Mouse (Mus musculus): ENCODE data around the gene Tmem183a. TPM values are rescaled to one million over a fixed set of nuclear protein-coding genes. Genes with fewer than 3 reads are reported as not detected.

The Tmem183a gene
- 55.4 and 57.5 TPM in 2 replicates for polyA plus RNA-seq (2012; rRNA removed)

DNA sequence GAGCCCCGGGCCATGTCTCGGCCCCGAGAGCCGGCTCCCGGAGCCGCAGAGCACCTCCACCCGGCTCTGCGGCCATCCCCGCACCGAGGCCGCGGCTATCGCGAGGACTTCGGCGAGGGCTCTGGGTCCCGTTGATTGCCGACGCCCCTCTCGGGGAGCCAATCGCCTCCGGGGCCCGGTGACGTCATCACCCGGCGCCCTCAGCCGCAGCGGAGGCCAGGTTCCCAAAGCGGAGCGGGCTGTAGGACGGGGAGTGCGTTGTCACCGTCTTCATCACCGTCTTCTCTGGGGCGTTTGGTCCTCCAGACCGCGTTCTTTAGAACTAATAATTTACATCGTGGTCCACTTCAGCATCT lies at the start of gene Tmem183a:
Gene Tmem183a (minus strand): TSS at position 123 of the 356 bp plus-strand sequence.
- DNase-seq (ENCODE audit: low spot score) = peak; percentile 98

DNA sequence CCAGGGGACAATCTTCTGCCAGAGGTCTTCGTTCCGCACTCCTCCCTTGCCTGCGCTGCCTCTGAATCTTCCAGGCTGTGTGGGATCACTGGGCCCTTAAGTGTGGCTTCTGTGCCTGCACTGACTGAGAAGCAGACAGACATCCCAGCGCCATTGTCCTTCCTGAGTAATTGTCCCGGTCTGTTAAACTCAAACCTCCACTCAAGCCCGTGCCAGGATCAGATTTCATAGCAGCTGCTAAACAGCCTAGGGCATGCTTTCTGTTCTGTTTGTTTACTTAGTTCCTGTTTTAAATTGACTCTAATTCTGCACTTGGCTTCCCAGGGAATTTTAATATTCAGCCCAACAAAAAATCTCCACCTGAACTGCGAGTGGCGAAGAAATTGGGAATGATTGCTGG lies 46.3 kb upstream of the Tmem183a start:
- DNase-seq (ENCODE audit: low spot score) = no peak

DNA sequence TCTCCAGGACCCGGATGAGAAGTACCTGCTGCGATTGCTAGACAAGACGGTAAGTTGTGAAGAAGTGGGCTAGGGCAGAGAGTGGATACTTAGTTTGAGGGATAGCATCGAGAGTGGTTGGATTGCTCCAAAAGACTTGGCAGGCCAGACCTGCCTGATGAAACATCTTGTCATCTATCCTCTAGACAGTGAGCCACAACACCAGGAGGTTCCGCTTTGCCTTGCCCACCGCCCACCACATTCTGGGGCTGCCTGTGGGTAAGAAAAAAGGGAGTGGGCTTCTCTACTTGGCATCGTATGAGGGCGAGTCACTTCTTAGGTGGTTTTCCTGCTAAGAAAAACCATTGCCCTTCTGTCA lies 44.6 kb upstream of the Tmem183a start:
- DNase-seq (ENCODE audit: low spot score) = no peak

DNA sequence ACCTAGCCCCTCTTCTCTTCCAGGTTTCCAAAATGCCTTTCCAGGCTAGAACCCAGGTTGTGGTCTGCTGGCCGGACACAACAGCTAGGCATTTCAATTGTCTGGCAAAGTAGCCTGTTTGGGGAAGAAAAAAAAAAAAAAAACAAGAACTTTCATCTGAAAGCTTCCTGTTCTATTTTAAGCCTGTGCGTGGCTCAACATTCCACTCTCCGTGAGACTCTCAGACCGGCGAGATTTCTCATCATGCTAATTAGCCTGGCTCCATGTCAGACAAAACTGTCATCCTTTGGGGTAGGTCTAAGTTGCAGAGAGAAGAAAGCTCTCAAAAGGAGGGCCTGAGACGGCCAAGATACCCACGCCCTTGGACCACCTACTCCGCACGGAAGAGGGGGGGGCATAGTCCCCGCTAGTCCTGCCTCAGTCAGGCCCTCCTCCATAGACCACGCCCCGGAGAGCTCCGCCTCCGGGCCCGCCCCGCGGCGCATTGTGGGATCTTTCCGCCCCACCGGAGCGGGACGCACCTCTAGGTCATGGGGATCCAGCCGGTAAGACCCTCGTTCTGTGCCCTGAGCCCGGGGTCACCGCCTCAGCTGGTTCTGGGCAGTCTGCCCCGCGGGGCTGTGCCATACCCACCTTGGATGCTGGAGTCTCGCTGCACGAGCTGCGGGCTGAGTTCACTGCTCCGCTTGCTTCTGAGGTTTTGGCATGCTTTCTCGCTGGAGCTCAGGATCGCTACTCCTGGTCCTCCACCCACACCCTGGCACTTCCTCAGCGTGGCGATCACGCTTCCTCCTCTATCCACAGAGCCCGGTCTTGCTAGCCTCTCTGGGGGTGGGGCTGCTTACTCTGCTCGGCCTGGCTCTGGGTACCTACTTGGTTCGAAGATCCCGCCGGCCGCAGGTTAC lies 44.0 kb upstream of the Tmem183a start, which contains the start of gene Cyb5r1:
Gene Cyb5r1 (plus strand): TSS at position 51 of the 905 bp plus-strand sequence.
- DNase-seq (ENCODE audit: low spot score) = peak; percentile 59

DNA sequence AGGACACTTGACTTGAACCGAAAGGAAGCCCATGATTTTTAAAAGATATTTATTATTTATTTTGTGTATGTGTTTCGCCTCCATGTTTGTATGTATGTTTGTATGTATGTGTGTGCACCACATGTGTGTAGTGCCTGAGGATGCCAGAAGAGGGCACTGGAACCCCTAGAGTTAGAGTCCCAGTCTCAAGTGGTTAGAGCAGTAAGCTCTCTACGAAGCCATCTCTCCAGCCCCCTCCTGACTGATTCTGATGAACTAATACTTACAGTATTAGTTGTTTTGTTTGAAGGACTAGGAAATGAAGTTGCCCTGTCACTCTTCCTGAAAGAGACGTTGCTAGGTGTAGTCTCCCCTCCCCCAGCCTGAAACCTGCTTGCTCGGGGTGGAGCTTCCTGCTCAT lies 38.0 kb upstream of the Tmem183a start:
- DNase-seq (ENCODE audit: low spot score) = no peak

DNA sequence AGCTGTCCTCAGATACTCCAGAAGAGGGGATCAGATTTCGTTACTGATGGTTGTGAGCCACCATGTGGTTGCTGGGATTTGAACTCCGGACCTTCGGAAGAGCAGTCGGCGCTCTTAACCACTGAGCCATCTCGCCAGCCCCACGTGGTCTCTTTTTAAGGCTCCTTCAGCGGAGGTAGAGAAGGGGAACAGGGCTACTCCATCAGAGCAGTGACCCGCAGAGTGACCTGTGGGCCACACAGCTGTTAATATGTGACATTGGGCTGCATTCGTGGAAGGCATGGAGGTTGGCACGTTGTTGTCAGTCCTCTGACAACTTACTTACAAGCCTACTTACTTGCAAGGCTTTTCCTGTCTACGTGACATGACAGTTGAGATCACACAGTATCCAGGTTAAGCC lies 36.4 kb upstream of the Tmem183a start:
- no peak for DNase-seq (ENCODE audit: low spot score)

DNA sequence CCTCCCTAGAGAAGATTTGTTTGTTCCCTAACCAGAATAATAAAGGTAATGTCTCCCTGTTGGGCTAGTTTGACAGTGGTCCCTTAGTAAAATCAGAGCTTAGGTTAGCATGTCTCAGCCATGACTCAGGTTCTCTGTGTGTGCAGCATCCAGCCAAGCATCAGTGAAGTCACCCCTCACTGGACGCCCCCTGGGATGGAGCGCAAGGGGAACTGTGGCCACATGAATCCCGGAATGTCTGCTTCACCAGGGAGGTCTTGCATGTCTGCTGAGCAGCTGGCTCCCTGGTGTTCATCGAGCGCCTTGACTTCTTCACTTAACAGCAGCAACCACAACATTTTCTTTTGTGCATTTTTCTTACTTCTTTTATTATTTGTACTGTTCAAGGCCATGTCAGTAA lies 32.0 kb upstream of the Tmem183a start:
- no peak for DNase-seq (ENCODE audit: low spot score)

DNA sequence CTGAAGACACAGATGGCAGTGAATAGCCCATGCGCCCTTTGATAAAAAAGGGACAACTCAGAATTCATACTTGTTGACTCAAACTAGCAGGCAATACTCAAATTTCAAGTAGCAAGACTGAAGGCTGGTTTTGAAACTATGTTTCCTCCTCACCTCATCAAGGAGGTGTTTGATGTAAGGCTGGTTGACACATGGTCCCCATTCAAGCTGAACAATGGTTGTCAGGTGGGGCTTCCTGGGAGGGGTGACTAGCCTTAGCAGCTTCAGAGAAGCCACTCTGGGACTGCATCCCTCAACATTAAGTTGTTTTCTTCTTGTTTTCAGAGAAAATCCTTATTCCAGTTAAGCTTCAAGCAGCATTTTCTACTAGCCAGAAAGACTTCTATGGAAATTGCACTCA lies 23.9 kb upstream of the Tmem183a start, which contains the start of gene 4933406M09Rik:
Gene 4933406M09Rik (plus strand): TSS at position 275 of the 400 bp plus-strand sequence.
- no peak for DNase-seq (ENCODE audit: low spot score)

DNA sequence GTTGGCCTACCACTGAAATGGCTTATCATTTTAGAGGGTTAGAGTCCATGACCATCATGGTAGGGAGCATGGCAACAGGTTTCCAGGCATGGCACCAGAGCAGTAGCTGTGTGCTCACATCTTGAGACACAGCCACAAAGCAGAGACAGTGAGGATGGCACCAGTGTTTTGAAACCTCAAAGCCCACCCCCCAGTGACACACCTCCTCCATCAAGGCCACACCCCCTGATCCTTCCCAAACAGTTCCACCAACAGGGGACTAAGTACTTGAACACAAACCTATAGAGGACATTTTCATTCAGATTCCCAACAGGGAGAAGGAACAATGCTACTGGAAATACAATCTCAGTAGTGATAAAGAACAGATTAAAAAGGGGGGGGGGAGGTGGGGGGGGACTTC lies 23.4 kb upstream of the Tmem183a start:
- DNase-seq (ENCODE audit: low spot score) = no peak

DNA sequence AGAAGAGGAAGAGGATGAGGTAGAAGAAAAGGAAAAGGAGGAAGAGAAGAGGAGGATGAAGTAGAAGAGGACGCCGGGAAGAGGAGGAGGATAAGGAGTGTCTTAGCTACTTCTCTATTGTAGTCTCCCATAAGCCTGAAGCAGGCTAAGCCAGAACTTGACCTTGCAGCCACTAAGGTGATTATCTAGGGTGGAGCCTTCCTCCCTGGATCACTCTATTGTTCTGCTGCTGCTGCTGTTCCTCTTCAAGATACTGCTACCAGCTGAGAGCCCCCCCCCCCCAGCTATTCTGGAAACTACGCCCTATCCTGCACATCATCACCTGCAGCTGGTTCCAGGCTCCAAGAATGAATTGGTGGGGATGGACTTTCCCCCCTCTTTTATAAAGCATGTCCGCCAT lies 22.8 kb upstream of the Tmem183a start:
- DNase-seq (ENCODE audit: low spot score) = no peak

DNA sequence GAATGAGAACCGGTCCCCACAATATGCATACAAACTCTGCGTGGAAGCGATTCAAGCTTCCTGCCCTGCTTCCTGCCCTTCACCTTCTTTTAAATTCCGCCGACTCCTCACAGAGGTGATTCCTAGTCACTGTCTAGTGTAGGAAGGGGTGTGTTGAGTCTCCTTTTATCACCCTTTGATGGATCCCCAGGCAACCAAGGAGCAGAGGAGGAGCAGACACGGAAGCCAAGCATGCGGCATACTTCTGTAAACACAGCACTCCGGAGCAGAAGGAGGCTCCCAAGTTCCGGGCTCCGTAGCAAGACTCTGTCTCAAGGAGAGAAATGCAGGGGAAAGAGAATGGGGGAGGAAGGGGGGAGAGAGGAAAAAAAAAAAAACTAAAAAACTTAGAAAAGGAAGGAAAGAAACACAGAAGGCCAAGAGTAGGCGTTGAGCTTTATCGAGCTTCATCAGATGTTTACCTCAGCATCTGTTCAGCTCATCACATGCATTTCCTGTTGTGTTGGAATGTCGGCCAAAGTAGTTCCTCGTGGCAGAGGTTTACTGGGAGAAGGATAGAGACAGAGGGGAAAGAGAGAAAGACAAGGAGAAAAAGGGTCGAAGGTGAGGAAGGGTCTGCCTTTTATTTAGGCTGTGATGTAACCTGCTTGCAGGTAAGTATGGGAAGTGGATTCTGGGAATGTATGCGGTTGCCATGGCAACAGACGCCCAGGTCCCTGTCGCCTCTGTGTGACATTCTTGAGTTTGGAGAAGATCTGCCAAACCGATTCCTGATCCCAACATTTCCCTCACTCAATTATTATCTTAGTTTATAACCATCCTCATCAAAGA lies 20.2 kb upstream of the Tmem183a start:
- no peak for DNase-seq (ENCODE audit: low spot score)

DNA sequence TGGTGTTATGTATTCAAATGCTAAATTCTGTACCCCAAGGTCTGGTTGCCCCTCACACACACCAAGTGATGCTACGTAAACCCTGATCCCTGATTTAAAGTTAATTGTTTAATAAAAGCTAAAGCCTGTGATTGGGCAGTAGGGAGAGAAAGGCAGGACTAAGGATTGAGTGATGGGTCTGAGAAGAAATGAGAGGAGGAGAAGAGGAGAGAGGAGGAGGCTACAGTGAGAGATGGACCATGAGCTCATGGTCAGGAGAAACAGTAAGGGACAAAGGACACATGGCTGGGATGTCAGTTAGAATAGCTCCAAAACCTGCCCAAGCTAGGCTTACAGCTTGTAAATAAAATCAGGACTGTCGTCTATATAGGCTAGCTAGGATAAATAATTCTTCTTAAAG lies 19.3 kb upstream of the Tmem183a start:
- DNase-seq (ENCODE audit: low spot score) = no peak

DNA sequence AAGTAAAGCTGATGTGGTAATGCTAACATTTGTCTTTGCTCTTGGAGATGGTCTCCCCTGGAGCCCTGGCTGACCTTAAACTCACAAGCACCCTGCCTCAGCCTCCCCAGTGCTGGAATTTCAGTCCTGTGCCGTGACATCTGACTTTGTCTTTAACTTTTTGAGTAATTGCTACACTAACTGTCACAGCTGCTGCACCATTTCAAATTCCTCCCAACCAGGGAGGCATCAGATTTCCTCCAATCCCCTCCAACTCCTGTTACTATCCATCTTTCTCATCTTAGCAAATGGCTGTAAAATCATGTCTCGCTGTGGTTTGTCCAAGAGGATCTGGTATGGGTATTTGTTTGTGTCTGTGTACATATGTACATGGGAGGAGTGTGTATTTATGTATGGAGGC lies 12.3 kb upstream of the Tmem183a start:
- DNase-seq (ENCODE audit: low spot score) = no peak

DNA sequence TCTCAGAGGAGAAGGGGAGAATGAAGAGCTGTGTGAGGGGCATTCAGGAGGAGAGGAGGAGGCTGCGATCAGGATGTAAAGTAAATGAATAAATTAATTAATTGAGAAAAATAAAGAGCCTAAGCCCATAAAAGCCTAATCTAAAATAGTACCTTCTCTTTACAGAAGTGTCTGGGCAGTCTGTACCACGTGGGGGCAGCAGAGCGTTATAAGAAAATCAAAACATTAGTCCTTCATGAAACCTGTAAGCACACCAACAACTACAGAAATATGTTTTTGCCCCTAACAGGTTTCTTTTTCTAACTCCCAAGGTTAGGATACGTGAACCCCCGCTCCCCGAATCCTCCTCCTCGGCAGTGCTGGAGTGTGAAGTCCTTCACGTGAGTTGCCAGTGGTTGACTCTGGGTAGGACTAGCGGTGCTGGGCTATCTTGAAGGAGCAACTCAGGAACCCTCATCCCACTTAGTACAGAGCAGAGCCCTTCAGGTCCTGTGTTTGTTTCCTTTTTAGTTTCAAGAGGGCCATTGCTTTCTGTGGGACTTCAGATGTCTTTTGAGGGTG lies 7.1 kb upstream of the Tmem183a start:
- peak; percentile 36 for DNase-seq (ENCODE audit: low spot score)

DNA sequence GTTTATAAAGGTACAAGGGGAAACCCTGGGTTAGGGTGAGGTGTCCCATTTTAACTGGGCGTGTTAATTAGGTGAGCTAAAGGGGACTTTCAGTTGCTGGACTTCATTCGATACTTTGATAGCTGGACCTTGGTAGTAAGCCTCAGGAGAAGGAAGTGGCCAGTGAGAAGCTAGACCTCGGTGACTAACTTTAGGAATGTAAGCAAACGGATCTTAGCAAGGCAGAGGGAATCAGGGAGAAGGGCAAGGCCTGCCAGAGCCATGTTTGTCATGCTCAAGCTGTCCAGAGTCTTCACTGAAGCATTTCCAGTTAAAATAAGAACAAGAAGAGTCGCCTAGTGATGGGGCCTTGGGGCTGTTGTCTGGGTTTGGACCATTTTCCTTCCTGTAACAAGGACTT lies 3.7 kb upstream of the Tmem183a start:
- no peak for DNase-seq (ENCODE audit: low spot score)

DNA sequence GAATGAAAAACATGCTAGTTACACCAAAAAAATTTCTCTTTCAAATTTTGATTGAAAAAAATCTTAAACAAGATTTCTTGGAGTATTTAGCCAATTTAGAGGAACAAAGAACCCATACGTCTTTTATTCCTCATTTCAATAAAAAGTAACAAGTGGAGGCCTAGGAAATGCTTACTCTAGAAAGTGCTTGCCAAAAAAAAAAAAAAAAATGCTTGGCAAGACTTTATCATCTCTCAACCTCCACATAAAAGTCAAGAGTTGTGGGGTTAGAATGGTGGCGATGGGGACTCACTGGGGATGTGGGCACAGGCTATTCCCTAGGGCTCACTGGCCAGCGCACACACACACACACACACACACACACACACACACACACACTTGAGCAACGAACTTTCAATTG lies 1.4 kb upstream of the Tmem183a start:
- DNase-seq (ENCODE audit: low spot score) = no peak

DNA sequence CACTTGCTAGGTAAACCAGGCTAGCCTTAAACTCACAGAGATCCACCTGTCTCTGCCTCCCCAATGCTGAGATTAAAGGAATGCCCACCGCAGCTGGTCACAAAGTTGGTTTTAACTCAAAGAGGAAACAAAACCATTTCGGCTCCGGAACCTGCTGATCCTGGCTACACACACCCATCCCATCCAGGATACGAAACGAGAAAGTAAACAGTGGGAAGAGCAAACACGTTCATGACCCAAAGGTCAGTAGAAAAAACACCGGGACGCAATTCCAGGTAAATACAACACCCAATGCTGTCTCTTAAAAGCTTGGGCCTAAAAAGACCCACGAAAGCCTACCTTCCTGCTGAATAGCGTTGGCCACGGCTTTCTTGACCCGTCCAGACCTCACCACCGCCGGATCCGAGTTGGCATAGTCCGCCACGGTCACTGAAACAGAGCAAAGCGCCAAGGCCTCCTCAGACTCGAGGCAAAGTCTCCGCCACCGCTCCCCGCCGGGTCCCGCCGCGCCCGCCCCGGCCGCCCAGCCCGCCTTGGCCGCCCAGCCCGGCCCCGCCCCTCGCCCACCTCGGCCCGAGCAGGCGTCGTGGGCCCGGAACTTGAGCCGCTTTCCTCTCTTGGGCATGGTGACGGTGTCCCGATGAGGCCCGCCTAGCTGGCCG lies 453 bp downstream of the Tmem183a start:
- no peak for DNase-seq (ENCODE audit: low spot score)

DNA sequence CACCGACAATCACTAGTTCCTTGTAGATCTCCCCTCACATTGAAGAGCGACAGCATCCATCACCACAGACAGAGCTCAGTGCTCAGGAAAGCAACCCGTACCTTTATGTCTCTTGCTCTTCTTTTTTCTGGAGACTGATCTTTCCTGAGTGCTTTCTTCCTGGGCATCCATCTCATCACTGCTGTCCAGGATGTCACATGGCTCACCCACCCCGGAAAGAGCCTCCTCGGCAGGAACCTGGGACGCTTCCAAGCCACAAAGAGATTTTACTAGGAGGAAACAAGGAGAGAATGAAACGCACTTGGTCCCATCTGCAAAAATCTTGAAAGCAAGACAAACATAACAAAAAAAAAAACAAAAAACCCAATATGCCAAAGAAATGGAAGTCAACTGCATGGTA lies 1.1 kb downstream of the Tmem183a start:
- DNase-seq (ENCODE audit: low spot score) = no peak

DNA sequence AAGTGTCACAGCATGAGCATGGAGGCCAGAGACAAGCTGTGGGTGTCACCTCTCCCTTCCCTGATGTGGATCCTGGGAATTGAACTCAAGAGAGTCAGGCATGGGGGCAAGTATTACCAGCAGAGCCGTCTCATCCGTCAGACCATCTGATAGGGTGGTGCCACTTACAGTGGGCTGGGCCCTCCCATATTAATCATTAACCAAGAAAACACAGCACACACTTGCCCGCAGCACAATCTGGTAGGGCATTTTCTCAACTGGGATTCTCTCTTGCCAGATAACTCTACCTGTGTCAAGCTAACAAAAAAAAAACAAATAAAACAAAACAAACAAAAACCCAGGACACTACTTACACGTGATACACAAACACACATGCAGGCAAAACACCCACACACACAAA lies 4.3 kb downstream of the Tmem183a start:
- DNase-seq (ENCODE audit: low spot score) = no peak

DNA sequence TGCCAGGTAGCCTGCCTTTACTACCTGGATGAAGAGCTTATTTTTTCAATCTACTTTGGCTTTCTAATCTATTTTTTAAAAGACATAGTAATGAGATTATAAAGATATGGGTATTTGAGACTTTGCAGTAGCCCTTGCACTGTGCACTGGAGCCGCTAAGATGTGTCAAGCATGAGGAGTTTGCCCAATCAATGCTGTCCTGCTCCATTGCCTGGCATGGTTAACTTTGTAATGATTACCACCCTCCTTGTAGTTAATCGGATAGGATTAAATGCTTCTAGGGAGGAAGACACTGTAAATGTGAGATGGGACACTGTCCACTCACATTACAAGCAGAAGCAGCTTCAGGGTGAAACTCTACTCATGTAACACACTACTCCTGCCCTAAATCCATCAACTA lies 8.5 kb downstream of the Tmem183a start:
- DNase-seq (ENCODE audit: low spot score) = no peak

DNA sequence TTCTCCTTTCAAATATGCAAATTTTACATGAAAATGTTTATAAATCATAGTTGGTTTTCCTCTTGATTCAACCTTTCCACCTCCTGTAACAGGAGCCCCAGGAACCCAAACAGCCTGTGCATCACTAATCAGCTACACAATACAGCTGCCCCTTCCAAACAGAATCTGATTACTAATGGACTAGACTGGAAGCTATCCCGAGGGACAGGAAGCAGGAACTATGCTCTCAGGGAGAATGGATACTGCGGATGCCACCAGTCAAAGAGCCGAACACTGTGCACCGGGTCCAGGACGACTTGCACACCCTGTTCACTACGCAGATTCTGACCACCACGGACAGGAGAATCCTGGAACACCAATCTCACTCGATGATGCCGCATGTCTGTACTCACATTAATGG lies 14.0 kb downstream of the Tmem183a start:
- no peak for DNase-seq (ENCODE audit: low spot score)

DNA sequence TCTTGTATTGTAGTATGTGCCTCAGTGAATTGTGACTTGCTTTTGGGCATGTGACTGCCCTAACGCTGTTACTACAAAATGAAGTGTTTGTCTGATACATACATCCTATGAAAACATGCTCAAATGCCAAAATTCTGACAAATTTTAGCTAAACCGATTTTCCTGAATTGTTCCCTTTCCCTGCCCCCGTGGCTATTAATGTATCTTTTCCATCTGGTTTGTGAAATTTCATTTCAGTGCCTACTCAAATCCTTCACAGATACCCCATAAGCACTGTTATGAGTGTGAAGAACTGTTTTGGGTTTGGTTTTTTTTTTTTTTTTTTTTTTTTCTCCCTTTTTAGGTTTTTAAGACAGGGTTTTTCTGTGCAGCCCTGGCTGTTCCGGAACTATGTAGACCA lies 16.7 kb downstream of the Tmem183a start:
- no peak for DNase-seq (ENCODE audit: low spot score)
